Mouse (Mus musculus): ENCODE results near the gene Wwp2. TPM values are rescaled to one million over a fixed set of nuclear protein-coding genes. Genes with fewer than 3 reads are reported as not detected.

The Wwp2 gene
- polyA plus RNA-seq, 1 experiment from 2014 or later, result 35.2 TPM

DNA sequence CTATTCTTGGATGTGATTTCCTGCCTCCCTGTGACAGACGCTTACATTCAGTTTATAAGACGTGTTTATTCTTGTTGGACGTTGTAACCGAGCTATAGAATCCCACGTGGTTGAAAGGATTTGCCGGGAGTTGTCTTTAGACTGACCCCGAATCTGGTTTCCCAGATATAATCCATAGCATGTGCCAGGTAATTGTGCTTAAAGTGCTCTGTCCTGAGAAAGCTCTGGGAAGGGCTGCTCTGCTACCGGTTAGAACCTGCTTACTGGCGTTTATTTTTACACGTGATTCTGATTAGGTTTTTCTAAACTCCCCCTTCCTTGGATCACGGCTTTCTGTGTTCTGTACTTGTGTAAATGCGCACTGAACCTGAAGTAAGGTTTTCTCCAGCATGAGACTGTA, 38.5 kb upstream of the Wwp2 start:
- WGBS (ENCODE audit: insufficient replicate concordance), result 57% methylated on average over 12 of the region's 12 CpGs
- H3K9ac ChIP-seq (ENCODE audit: low read depth, low read length), result no peak overlapping the region
- no peaks in the 10 kb centered on the region for H3K9me3 ChIP-seq (replicated peaks; ENCODE audit: control insufficient read depth, low read length)
- H3K4me2 ChIP-seq, result no peak overlapping the region
- ATAC-seq (replicated peaks; ENCODE audit: insufficient number of reproducible peaks, low FRiP score, low TSS enrichment), result no peak
- H3K4me1 ChIP-seq (ENCODE audit: control insufficient read depth, insufficient read depth, low read length), result peaks cover 2% of the 10 kb centered on the region; the same call in 1 of the 2 replicates
- H3K4me3 ChIP-seq (ENCODE audit: low read depth, low read length), result no peak overlapping the region
- H3K27ac ChIP-seq (ENCODE audit: low read depth, low read length), result no peak overlapping the region
- H3K27me3 ChIP-seq (ENCODE audit: control insufficient read depth, insufficient read depth, low read length), result no peaks in the 10 kb centered on the region
- H3K36me3 ChIP-seq (ENCODE audit: control insufficient read depth, insufficient read depth, low read length), result no peaks in the 10 kb centered on the region

GRCm38 (mm10) chr8:107399495-107399894, 36.7 kb upstream of the Wwp2 start:
- Histone ChIP-seq H3K27me3 (ENCODE audit: control insufficient read depth, insufficient read depth, low read length) (no peaks in the 10 kb centered on the region), H3K36me3 (ENCODE audit: control insufficient read depth, insufficient read depth, low read length) (no peaks in the 10 kb centered on the region), H3K9me3 (replicated peaks; ENCODE audit: control insufficient read depth, low read length) (no peaks in the 10 kb centered on the region), H3K4me2 (no peak overlapping the region), H3K4me3 (ENCODE audit: low read depth, low read length) (no peak overlapping the region), H3K4me1 (ENCODE audit: control insufficient read depth, insufficient read depth, low read length) (peaks cover 5% of the 10 kb centered on the region; the same call in 1 of the 2 replicates), H3K27ac (ENCODE audit: low read depth, low read length) (no peak overlapping the region), H3K9ac (ENCODE audit: low read depth, low read length) (no peak overlapping the region)
- WGBS (ENCODE audit: insufficient replicate concordance), result 53% methylated on average over 9 of the region's 9 CpGs
- ATAC-seq (replicated peaks; ENCODE audit: insufficient number of reproducible peaks, low FRiP score, low TSS enrichment), result no peak

DNA sequence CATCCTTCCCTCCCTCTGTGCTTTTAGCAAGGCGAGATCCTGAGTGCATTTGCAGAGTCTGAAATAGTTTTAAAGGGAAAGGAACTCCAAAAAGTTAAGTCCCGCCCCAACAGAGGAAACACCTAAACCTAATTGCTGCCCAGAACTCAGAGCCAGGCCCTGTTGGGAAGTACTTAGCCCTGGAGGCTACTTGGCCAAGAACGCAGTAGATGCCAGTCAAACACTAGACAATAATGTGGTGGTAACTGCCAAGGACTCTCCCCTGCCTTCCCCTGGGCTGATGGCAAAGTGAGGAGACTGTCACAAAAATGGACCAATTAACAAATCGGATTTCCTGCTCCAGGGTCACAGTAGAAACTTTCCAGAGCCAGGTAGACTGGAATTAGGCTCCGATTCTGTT, 34.3 kb upstream of the Wwp2 start:
- WGBS (ENCODE audit: insufficient replicate concordance), result 78% methylated on average over 5 of the region's 5 CpGs
- Histone ChIP-seq H3K4me3 (ENCODE audit: low read depth, low read length) (no peak overlapping the region), H3K36me3 (ENCODE audit: control insufficient read depth, insufficient read depth, low read length) (no peaks in the 10 kb centered on the region), H3K4me2 (no peak overlapping the region), H3K4me1 (ENCODE audit: control insufficient read depth, insufficient read depth, low read length) (peaks cover 5% of the 10 kb centered on the region; the same call in 1 of the 2 replicates), H3K9ac (ENCODE audit: low read depth, low read length) (no peak overlapping the region), H3K9me3 (replicated peaks; ENCODE audit: control insufficient read depth, low read length) (no peaks in the 10 kb centered on the region), H3K27me3 (ENCODE audit: control insufficient read depth, insufficient read depth, low read length) (no peaks in the 10 kb centered on the region), H3K27ac (ENCODE audit: low read depth, low read length) (no peak overlapping the region)
- no peak for ATAC-seq (replicated peaks; ENCODE audit: insufficient number of reproducible peaks, low FRiP score, low TSS enrichment)

DNA sequence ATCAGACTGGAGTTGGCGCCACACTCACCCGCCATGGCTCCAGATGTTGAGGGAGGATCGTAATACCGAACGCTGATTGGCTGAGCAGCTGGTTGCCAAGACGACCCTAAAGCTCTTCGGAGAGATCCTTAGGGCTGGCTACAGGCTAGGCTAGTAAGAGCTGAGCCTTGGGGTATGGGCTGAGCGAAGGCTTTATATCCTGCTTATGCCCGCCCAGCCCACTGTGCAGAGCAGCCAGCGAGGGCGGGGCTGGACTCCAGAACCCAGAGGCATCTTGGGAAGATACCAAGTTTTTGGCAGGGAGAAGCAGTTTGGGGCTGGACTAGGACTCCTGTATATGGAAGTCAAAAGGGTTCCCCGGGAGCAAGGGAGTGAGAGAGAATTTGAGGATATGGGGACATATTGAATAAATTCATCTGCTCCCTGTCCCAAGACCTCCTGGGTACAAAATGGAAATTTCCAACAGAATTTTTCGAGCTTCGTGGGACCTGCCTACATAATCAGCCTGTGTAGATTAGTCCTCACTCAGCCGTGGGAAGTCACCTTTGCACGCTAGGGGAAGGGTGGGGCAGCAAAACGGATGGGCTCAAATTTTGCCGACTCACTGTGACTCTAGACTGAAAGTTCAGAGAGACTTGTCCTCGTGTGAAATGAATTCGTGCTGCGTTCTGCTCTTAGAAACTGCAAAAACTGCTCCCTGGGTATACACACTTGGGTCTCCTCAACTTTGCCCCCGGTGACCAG, 33.0 kb upstream of the Wwp2 start, which contains the start of gene Nqo1:
Nqo1 (minus strand) TSS at position 169 of the 744 bp plus-strand sequence.
- peak within 1 kb of the TSS; percentile 30; the same call in 1 of the 2 replicates for H3K9ac ChIP-seq (ENCODE audit: low read depth, low read length)
- ATAC-seq (replicated peaks; ENCODE audit: insufficient number of reproducible peaks, low FRiP score, low TSS enrichment), result peak; percentile 94
- H3K4me1 ChIP-seq (ENCODE audit: control insufficient read depth, insufficient read depth, low read length), result peaks cover 5% of the 10 kb centered on the region; the same call in 1 of the 2 replicates
- H3K27ac ChIP-seq (ENCODE audit: low read depth, low read length), result peak within 1 kb of the TSS; percentile 30
- WGBS (ENCODE audit: insufficient replicate concordance), result 16% methylated on average over 22 of the region's 22 CpGs
- no peaks in the 10 kb centered on the region for H3K27me3 ChIP-seq (ENCODE audit: control insufficient read depth, insufficient read depth, low read length)
- peak within 1 kb of the TSS; percentile 58 for H3K4me2 ChIP-seq
- H3K36me3 ChIP-seq (ENCODE audit: control insufficient read depth, insufficient read depth, low read length), result no peaks in the 10 kb centered on the region
- peak within 1 kb of the TSS; percentile 15 for H3K4me3 ChIP-seq (ENCODE audit: low read depth, low read length)
- no peaks in the 10 kb centered on the region for H3K9me3 ChIP-seq (replicated peaks; ENCODE audit: control insufficient read depth, low read length)

GRCm38 (mm10) chr8:107404057-107404456, 32.1 kb upstream of the Wwp2 start:
- ATAC-seq (replicated peaks; ENCODE audit: insufficient number of reproducible peaks, low FRiP score, low TSS enrichment), result no peak
- WGBS (ENCODE audit: insufficient replicate concordance), result 54% methylated on average over 4 of the region's 4 CpGs
- Histone ChIP-seq H3K9me3 (replicated peaks; ENCODE audit: control insufficient read depth, low read length) (no peaks in the 10 kb centered on the region), H3K4me2 (no peak overlapping the region), H3K36me3 (ENCODE audit: control insufficient read depth, insufficient read depth, low read length) (no peaks in the 10 kb centered on the region), H3K27ac (ENCODE audit: low read depth, low read length) (peak overlapping the region; percentile 30; the same call in 1 of the 2 replicates), H3K4me3 (ENCODE audit: low read depth, low read length) (no peak overlapping the region), H3K27me3 (ENCODE audit: control insufficient read depth, insufficient read depth, low read length) (no peaks in the 10 kb centered on the region), H3K9ac (ENCODE audit: low read depth, low read length) (no peak overlapping the region), H3K4me1 (ENCODE audit: control insufficient read depth, insufficient read depth, low read length) (peaks cover 5% of the 10 kb centered on the region; the same call in 1 of the 2 replicates)

- WGBS (ENCODE audit: insufficient replicate concordance), result 54% methylated on average over 3 of the region's 3 CpGs
Measured at GRCm38 (mm10) chr8:107405935-107406334, 30.2 kb upstream of the Wwp2 start.

DNA sequence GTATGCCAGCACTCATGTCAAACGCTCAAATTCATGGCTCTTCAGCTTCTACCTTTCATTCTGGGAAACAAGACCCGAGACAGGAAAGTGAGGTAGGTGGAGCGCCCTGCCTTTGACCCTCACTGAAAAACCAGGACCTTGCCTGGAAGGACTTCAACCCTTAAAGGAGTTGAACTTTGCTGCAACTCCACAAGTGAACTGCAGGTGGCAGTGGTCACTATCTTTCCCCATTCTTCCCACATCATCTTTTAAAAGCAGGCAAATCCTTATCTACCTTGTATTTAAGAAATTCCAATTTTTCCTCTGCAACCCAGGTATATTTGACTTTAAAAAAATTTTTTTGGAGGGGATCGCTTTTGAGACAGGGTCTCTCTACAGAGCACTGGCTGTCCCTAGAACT, 24.8 kb upstream of the Wwp2 start:
- Histone ChIP-seq H3K4me2 (no peak overlapping the region), H3K4me3 (ENCODE audit: low read depth, low read length) (no peak overlapping the region), H3K9ac (ENCODE audit: low read depth, low read length) (no peak overlapping the region), H3K9me3 (replicated peaks; ENCODE audit: control insufficient read depth, low read length) (no peaks in the 10 kb centered on the region), H3K27me3 (ENCODE audit: control insufficient read depth, insufficient read depth, low read length) (no peaks in the 10 kb centered on the region), H3K27ac (ENCODE audit: low read depth, low read length) (no peak overlapping the region), H3K4me1 (ENCODE audit: control insufficient read depth, insufficient read depth, low read length) (no peaks in the 10 kb centered on the region), H3K36me3 (ENCODE audit: control insufficient read depth, insufficient read depth, low read length) (peaks cover 46% of the 10 kb centered on the region)
- WGBS (ENCODE audit: insufficient replicate concordance), result 68% methylated on average over 4 of the region's 4 CpGs
- ATAC-seq (replicated peaks; ENCODE audit: insufficient number of reproducible peaks, low FRiP score, low TSS enrichment), result no peak

More at GRCm38 (mm10) chr8:107405935-107406334, 30.2 kb upstream of the Wwp2 start:
- no peak overlapping the region for H3K9ac ChIP-seq (ENCODE audit: low read depth, low read length)
- H3K9me3 ChIP-seq (replicated peaks; ENCODE audit: control insufficient read depth, low read length), result no peaks in the 10 kb centered on the region
- H3K4me1 ChIP-seq (ENCODE audit: control insufficient read depth, insufficient read depth, low read length), result peaks cover 5% of the 10 kb centered on the region; the same call in 1 of the 2 replicates
- no peak overlapping the region for H3K4me2 ChIP-seq
- H3K36me3 ChIP-seq (ENCODE audit: control insufficient read depth, insufficient read depth, low read length), result peaks cover 10% of the 10 kb centered on the region
- H3K4me3 ChIP-seq (ENCODE audit: low read depth, low read length), result no peak overlapping the region
- no peak for ATAC-seq (replicated peaks; ENCODE audit: insufficient number of reproducible peaks, low FRiP score, low TSS enrichment)
- H3K27me3 ChIP-seq (ENCODE audit: control insufficient read depth, insufficient read depth, low read length), result no peaks in the 10 kb centered on the region
- H3K27ac ChIP-seq (ENCODE audit: low read depth, low read length), result no peak overlapping the region

- H3K36me3 ChIP-seq (ENCODE audit: control insufficient read depth, insufficient read depth, low read length), result peaks cover 51% of the 10 kb centered on the region
Measured at GRCm38 (mm10) chr8:107412552-107412951, 23.6 kb upstream of the Wwp2 start.

DNA sequence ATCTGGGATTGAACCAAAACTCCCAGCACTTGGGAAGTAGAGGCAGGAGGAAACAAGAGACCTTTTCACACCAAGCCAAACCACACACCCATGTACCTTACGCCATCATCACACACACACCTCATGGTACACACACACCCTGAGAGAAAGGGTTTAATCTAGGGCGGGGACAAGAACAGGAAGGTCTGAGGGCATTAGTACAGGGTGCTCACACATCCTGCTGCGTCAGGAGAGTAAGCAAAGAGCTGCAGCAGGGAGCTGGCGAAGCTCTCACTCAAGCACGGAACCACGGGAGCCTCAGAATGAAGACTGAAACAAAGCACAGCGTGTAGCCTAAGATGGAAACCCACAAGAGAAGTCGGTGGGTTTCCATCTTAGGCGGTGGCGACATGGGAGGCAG, 22.3 kb upstream of the Wwp2 start:
- Histone ChIP-seq H3K9me3 (replicated peaks; ENCODE audit: control insufficient read depth, low read length) (no peaks in the 10 kb centered on the region), H3K4me3 (ENCODE audit: low read depth, low read length) (no peak overlapping the region), H3K27ac (ENCODE audit: low read depth, low read length) (no peak overlapping the region), H3K4me1 (ENCODE audit: control insufficient read depth, insufficient read depth, low read length) (no peaks in the 10 kb centered on the region), H3K4me2 (no peak overlapping the region), H3K9ac (ENCODE audit: low read depth, low read length) (no peak overlapping the region), H3K36me3 (ENCODE audit: control insufficient read depth, insufficient read depth, low read length) (peaks cover 59% of the 10 kb centered on the region), H3K27me3 (ENCODE audit: control insufficient read depth, insufficient read depth, low read length) (no peaks in the 10 kb centered on the region)
- no peak for ATAC-seq (replicated peaks; ENCODE audit: insufficient number of reproducible peaks, low FRiP score, low TSS enrichment)
- WGBS (ENCODE audit: insufficient replicate concordance), result 85% methylated on average over 10 of the region's 10 CpGs

More at GRCm38 (mm10) chr8:107412552-107412951, 23.6 kb upstream of the Wwp2 start:
- ATAC-seq (replicated peaks; ENCODE audit: insufficient number of reproducible peaks, low FRiP score, low TSS enrichment), result no peak
- Histone ChIP-seq H3K4me1 (ENCODE audit: control insufficient read depth, insufficient read depth, low read length) (no peaks in the 10 kb centered on the region), H3K9ac (ENCODE audit: low read depth, low read length) (no peak overlapping the region), H3K27me3 (ENCODE audit: control insufficient read depth, insufficient read depth, low read length) (no peaks in the 10 kb centered on the region), H3K9me3 (replicated peaks; ENCODE audit: control insufficient read depth, low read length) (no peaks in the 10 kb centered on the region), H3K4me3 (ENCODE audit: low read depth, low read length) (no peak overlapping the region), H3K4me2 (no peak overlapping the region), H3K27ac (ENCODE audit: low read depth, low read length) (no peak overlapping the region)
- 89% methylated on average over 8 of the region's 8 CpGs for WGBS (ENCODE audit: insufficient replicate concordance)

Data from heart, embryonic 11.5 days (tissue).